Mouse (Mus musculus) cerebellum, adult 9-10 months (tissue): ENCODE data around the gene Hnrnpd.

Experiments used
- DNase-seq: peaks from one replicate; pipeline ENCODE4 v3.0.0; 2022

Gene Hnrnpd

GRCm38 (mm10) chr5:99978699-99979442 is at the start of gene Hnrnpd, which contains the start of gene 4930524J08Rik:
Gene Hnrnpd, minus strand, starts transcription at chr5:99978938.
Gene 4930524J08Rik, plus strand, starts transcription at chr5:99979061.
- DNase-seq, result peak; percentile 95

DNA sequence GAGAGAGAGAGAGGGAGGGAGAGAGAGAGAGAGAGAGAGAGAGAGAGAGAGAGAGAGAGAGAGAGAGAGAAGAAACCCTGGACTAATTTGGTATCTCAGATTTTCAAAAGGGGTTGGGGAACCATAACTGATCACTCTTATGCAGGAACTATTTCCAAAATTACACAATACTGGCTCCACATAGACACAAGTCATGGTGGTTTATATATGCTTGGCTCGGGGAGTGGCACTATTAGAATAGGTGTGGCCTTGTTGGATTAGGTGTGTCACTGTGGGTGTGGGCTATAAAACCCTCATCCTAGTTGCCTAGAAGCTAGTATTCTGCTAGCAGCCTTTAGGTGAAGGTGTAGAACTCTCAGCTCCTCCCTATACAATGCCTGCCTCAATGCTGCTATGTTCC is 46.1 kb upstream of the Hnrnpd start:
- peak; percentile 9 for DNase-seq

DNA sequence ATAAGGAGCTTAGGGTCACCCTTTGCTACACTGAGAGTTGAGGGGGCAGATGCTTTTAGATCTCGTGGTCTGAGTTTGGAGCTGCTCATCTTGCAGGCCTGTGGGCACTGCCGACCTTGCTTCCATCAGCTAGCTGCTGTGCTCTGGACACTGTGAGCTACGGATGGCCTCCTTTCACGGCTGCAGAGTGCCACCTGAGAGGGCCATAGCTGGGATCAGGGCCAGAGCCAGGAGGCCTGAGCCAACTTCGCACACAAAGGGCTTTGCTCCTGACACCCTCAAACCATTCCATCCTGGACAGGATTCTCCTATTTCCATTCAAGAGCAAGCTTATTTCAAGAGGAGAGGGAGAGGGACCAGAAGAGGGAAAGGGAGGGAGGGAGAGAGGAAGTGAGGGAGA is 45.7 kb upstream of the Hnrnpd start:
- DNase-seq, result peak; percentile 35

- no peak for DNase-seq
Measured at GRCm38 (mm10) chr5:100020089-100020488, 41.4 kb upstream of the Hnrnpd start.

- no peak for DNase-seq
Measured at GRCm38 (mm10) chr5:100012599-100012998, 33.9 kb upstream of the Hnrnpd start.

GRCm38 (mm10) chr5:100008485-100008884 is 29.7 kb upstream of the Hnrnpd start:
- no peak for DNase-seq

DNA sequence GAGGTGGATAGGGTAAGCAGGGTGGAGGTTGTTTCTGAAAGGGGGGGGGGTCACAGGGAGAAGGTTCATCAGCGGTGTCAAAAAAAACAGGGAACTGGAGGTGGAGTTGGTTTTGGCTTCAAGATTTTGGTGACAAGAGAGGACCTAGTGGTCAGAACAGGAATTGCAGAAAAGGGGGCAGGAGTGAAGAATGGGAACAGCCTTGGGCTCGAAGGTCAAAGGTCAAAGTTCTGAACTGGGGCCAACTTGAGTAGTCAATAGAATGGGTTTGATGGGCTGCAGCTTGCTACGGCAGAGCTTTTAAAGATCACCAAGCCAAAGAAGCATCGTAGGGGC is 28.3 kb upstream of the Hnrnpd start:
- DNase-seq, result no peak

DNA sequence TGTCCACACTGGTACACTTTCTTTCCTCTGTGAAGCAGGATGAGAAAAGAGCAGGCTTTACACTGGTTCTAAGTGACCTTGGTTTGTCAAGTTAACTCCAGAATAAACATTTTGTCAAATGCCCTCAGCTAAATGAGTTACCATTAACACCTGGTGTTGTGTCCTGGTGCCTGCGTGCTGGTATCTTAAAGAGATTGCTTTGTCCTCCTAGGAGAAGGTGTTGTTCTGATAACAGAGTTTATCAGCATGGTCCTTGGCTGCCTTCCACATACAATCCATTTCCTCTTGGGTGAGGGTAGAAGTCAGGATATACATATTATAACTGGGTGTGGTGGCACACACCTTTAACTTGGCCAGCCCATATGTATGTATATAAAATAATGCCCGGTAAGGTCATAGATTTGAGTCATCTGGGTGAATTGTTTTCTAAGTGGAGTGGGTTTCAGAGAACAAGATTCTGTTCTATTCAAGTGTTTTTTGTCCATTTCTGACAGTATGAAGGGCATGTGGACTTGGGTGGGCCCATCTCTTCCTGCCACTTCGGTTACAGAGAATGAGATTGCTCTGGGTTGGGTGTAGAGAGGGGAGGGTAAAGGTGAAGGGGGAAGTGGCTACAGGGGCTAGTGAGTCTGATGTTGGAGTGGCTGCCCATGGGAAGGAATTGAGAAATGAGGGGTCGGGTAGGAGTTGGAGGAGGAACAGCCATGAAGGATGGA is 27.7 kb upstream of the Hnrnpd start:
- DNase-seq, result no peak

GRCm38 (mm10) chr5:100005896-100006295 is 27.2 kb upstream of the Hnrnpd start:
- no peak for DNase-seq

- DNase-seq, result no peak
Measured at GRCm38 (mm10) chr5:100005431-100005830, 26.7 kb upstream of the Hnrnpd start.

DNA sequence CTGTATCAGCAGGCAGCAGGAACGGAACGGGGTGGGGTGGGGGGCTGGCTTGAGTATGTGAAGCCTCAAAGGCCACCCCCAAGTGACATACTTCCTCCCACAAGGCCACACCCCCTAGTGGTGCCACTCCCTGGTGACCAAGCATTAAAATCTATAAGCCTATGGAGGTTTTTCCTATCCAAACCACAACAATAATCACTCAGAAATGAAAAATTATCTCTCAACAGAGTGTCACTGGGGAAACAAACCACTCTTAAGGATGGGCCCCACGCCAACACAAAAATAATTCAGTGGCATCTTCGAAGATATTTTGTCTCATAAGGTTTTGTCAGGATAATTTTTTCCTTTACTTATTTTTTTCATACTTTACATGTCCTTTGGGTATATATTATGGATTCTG is 25.2 kb upstream of the Hnrnpd start:
- no peak for DNase-seq

DNA sequence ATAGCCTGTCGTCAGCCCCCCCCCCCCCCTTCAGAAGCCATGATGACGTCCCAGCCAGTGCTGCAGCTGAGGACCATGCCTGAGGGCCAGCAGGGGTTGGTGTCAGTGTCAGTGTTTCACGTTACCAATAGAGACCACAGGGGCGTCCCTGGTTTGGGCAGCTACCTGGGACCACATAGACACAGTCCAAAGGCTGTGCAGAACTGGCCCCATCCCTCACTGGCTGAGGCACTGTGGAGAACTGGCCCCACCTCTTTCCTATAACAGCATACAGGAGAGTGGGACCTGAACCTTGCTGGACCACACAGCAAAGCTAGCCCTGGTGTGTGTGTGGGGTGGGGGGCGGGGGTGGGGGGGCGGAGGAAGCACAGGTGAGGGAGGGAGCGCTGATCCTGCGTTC is 21.8 kb upstream of the Hnrnpd start:
- no peak for DNase-seq

- no peak for DNase-seq
Measured at GRCm38 (mm10) chr5:100000048-100000447, 21.3 kb upstream of the Hnrnpd start.

GRCm38 (mm10) chr5:99994680-99995079 is 15.9 kb upstream of the Hnrnpd start:
- DNase-seq, result no peak

DNA sequence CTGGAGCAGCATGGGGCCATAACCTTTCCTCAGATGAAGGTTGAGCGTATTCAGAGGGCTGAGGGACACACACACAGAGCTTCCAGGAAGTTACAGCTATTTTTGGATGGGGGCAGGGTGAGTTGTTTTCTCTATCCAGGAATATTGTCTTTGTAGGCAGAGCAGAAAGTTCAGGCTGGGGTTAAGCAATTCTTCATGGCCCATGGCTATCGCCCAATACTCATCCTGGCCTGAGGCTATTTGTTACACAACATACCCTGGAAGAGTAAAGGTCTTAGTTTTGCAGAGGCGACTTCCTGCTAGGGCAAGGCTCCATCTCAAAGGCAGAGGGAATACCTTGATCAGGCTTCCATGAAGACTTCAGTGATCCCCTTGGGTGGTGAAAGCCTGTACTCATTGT is 15.4 kb upstream of the Hnrnpd start:
- DNase-seq, result no peak

- DNase-seq, result no peak
Measured at GRCm38 (mm10) chr5:99983452-99984061, 4.8 kb upstream of the Hnrnpd start.

GRCm38 (mm10) chr5:99977516-99978301 is 1.0 kb downstream of the Hnrnpd start:
- peak; percentile 76 for DNase-seq

DNA sequence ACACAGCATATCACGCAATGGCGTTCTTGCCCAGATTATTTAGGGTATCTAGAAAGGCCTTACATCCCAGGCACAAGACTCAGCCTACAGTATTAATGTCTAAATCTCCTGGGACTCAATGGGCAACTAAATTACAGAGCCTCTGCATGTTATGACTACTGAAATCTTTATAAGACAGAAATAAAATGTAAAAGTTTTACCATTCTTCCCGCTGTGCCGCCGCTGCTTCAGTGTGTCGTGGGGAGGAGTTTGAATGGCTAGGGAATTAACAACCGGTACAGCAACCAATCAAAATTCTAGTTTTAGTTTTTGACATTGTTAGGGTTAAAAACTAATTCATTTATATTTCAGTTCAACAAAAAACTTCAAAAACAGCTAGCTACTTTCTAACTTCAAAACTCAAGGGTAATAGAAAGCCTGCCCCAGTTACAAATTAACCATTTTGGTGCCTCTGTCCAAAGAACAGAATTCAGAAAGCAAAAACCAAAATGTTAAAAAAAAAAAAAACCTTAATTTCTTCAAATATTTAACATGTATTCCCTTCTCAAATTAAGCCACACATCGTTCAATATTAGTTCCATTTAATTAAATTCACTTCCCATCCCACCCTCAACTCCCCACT is 2.3 kb downstream of the Hnrnpd start:
- DNase-seq, result peak; percentile 14

DNA sequence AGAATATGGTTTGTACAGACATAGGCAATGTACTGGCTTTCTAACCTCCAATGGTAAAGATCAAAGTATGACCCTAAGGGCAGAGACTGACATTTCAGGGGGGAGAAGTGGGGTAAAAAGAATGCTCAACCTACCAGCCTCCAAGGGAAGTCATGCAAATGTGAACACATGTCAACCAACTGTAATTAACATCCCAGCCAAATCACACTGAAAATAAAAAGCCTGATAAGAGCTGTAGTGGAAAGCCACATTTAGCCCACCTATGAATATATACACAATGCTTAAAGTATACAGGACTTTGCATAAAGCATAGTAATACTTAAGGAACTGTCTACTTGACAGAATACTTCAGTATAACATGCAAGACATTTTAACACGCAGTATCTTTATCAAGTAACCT is 3.0 kb downstream of the Hnrnpd start:
- peak; percentile 14 for DNase-seq

GRCm38 (mm10) chr5:99975061-99975460 is 3.7 kb downstream of the Hnrnpd start:
- DNase-seq, result peak; percentile 26

GRCm38 (mm10) chr5:99973941-99974340 is 4.8 kb downstream of the Hnrnpd start:
- DNase-seq, result no peak

DNA sequence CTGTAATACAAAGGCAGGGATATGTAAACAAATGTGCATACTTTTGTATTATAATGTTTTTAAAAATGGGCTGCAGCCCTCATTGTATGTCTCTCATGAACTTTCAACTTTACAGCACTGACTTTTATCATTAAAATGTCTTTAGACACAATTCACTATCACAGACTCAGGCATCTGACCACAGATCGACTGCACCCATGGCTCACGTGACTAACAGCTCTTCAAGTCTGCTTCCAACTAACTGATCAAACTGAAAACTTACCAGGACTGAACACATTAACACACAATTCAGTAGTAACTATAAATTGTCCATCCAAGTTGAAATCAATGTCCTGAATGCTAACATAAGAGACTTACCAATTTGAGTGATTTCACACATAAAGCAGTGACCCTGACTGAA is 18.8 kb downstream of the Hnrnpd start:
- no peak for DNase-seq
